Mouse (Mus musculus) forebrain, embryonic 10.5 days (tissue): ENCODE results near the gene Fbxo48. TPM values are rescaled to one million over a fixed set of nuclear protein-coding genes. Genes with fewer than 3 reads are reported as not detected.

Experiments
- polyA plus RNA-seq: library from polyadenylated mRNA; unstranded; fragments of >200 nt; fragmentation: Nextera tagmentation; extraction: Ambion mirVana; gene quantifications from 2 replicates; pipeline ENCODE4 v1.2.1, GENCODE M21; 2016

Fbxo48 gene
- polyA plus RNA-seq, 1 experiment from 2014 or later, result 2.2 TPM

Other genes starting within 250 kb of the Fbxo48 start
- gene Egfr, start 199.2 kb upstream of the Fbxo48 start, polyA plus RNA-seq, result 2.2 and 2.6 TPM in 2 replicates
- 11.3 and 13.3 TPM in 2 replicates for gene Cnrip1, start 100.2 kb downstream of the Fbxo48 start, polyA plus RNA-seq
- gene Plek, start 101.0 kb downstream of the Fbxo48 start, polyA plus RNA-seq, result 4.2 and 5.4 TPM in 2 replicates
- gene Ppp3r1, start 207.9 kb downstream of the Fbxo48 start, polyA plus RNA-seq, result 66.8 and 72.9 TPM in 2 replicates
- 28.8 TPM in 2 replicates for gene Wdr92, start 230.7 kb downstream of the Fbxo48 start, polyA plus RNA-seq